Mouse (Mus musculus): ENCODE results near the gene Rnf130. TPM values are rescaled to one million over a fixed set of nuclear protein-coding genes. Genes with fewer than 3 reads are reported as not detected.

Gene Rnf130
- 45.4 and 47.7 TPM in 2 replicates for polyA plus RNA-seq (2012; rRNA removed)

DNA sequence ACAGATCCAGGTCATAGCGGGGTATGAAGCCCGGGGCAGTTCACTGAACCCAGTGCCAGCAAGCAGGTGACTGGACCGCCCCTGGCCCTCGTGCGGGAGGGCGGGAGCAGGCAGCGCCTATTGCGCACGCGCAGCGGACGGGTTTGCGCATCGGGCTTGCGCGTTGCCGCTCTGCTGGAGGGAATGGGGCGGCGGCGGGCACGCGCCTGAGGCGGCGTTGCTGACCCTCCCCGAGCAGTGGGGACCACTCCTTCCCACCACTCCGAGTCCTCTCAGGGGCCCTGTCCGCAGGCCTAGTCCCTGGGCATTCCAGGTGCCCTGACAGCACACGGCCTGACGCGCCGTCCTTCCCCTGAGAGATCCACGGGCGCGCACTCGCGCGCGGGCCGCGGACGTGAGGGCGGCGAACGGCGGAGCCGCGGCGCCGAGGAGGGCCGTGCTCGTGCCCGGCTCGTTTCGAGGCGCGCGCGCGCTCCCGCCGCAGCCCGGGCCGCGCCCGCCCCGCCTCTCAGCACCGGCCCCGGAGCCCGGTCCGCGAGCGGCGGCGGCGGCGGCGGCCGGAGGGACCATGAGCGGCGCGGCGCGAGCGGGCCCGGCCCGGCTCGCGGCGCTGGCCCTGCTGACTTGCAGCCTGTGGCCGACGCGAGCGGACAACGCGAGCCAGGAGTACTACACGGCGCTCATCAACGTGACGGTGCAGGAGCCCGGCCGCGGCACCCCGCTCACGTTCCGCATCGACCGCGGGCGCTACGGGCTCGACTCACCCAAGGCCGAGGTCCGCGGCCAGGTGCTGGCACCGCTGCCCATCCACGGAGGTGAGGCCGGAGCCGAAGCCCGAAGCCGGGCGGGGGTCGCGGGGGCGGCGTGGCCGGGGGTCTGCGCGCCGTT is at the start of gene Rnf130:
TSS of gene Rnf130 (plus strand) at position 514 of the 888 bp plus-strand sequence.
- TF ChIP-seq CTCF (IDR thresholded peaks at IDR 0.05; ENCODE audit: borderline replicate concordance, extremely low read depth, insufficient read depth, insufficient read length) (no peak), POLR2A (IDR thresholded peaks at IDR 0.05; ENCODE audit: borderline replicate concordance, extremely low read depth, insufficient read depth, insufficient read length, poor library complexity, severe bottlenecking) (peak; percentile 68; the same call in 1 of the 2 replicates)
- DNase-seq (ENCODE audit: low read depth) = peak; percentile 97

DNA sequence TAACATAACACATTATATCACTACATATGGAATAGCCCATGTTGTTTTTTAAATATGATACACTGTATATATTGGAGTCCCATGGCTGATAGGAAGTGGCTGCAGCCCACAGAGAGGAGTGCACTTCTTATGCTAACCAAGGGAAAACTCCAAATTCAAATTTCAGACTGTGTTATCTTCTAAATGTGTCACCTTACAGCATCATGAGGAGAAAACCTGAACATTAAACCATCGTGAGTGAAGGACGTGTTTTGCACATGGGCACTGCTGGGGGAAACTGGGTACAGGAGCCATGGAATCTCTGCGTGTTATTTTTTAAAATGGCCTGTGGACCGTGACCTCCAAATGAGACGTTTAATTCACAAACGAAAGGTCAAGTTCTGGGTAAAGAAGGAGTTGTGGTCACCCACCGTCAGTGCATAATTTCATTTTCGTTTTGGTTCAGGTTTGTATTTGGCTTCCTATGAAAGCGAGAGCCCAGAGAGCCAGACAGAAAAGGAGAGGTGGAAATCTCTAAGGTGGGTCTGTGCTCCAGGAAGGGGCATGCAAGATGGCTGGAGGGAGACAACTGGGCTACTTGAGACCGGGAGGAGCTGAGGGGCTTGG is 47.1 kb upstream of the Rnf130 start:
- DNase-seq (ENCODE audit: low read depth) = no peak
- TF ChIP-seq POLR2A (IDR thresholded peaks at IDR 0.05; ENCODE audit: borderline replicate concordance, extremely low read depth, insufficient read depth, insufficient read length, poor library complexity, severe bottlenecking) (no peak), CTCF (IDR thresholded peaks at IDR 0.05; ENCODE audit: borderline replicate concordance, extremely low read depth, insufficient read depth, insufficient read length) (no peak)

DNA sequence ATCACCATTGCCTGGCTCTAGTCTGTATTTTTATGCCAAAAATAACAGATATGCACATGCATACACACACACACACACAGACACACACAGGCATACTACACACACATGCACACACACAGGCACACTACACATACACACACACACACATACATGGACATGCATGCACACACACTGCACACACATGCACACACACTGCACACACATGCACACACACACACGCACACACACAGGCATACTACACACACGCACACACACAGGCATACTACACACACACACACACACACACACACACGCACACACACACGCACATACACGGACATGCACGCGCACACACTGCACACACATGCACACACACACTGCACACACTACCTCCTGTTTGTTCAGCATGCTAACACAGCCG is 46.2 kb upstream of the Rnf130 start:
- TF ChIP-seq POLR2A (IDR thresholded peaks at IDR 0.05; ENCODE audit: borderline replicate concordance, extremely low read depth, insufficient read depth, insufficient read length, poor library complexity, severe bottlenecking) (no peak), CTCF (IDR thresholded peaks at IDR 0.05; ENCODE audit: borderline replicate concordance, extremely low read depth, insufficient read depth, insufficient read length) (no peak)
- DNase-seq (ENCODE audit: low read depth) = no peak

DNA sequence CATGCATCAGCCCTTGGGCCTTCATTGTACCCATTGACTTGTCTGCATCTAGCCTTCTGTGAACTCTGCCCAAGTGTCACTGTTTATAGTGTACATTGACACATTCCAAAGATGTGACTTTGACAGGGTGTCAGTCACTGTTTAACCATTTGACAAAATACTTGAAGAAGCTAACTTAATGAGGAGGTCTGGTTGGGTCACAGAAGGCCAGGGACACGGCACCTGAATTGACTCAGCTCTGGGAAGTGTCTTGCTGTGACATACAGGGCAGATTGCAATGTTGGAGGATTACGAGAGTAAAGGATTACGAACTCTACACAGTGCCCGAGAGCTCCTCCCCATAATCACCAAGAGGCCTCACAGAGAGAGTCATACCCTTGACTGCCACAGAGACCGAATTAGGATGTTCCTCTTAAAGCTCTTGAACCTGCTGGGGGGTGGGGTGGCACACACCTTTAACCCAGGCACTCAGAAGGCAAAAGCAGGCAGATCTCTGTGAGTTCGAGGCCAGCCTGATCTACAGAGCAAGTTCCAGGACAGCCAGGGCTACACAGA is 44.4 kb upstream of the Rnf130 start:
- DNase-seq (ENCODE audit: low read depth) = no peak
- TF ChIP-seq POLR2A (IDR thresholded peaks at IDR 0.05; ENCODE audit: borderline replicate concordance, extremely low read depth, insufficient read depth, insufficient read length, poor library complexity, severe bottlenecking) = no peak
- TF ChIP-seq CTCF (IDR thresholded peaks at IDR 0.05; ENCODE audit: borderline replicate concordance, extremely low read depth, insufficient read depth, insufficient read length) = no peak

DNA sequence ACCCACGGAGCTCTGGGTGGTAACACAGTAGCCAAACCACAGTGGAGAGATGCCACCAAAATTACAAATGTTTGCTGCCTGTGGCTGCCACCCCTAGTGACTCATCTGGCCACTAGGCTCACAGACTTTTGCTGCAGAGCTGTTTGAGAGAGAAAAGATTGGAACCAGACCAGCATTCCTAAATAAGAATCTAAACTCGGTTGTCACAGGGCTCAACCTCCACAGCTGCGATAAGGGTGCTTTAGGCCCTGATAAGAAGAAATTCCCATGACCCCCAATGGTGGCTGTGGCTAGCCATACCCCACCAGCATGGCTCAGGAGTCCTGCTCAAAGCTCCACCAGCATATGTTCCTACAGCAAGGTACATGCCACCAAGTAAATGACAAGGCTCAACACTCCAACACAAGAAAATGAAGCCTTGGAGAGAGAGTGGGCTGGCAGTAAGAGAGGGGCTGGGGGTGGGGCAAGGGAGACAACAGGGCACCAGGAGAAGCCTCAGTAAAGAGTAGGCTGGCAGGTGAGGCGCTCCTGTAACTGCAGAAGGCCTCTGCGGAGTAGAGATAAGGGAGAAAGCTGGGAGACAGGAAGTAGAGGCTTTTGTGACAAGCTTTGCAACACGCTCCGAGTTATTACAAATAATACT is 43.7 kb upstream of the Rnf130 start:
- no peak for TF ChIP-seq POLR2A (IDR thresholded peaks at IDR 0.05; ENCODE audit: borderline replicate concordance, extremely low read depth, insufficient read depth, insufficient read length, poor library complexity, severe bottlenecking)
- no peak for TF ChIP-seq CTCF (IDR thresholded peaks at IDR 0.05; ENCODE audit: borderline replicate concordance, extremely low read depth, insufficient read depth, insufficient read length)
- DNase-seq (ENCODE audit: low read depth) = no peak

DNA sequence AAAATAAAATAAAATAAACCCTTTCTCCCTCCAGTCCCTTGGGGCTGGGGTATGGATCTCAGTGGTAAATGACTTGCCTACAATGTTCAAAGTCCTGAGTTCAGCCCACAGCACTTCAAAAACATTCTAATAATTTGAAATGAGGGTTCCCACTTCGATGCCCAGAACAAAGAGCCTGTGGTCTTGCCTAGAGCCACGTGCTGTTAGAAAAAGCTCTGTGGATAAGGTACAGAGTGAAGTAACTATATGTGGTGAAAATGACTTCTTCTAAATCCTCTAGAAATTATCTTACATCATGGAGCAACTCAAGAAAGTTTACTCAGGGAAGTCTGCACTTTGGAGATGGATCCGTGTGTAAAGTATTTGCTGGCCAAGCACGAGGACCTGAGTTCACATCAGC is 43.1 kb upstream of the Rnf130 start:
- no peak for TF ChIP-seq CTCF (IDR thresholded peaks at IDR 0.05; ENCODE audit: borderline replicate concordance, extremely low read depth, insufficient read depth, insufficient read length)
- no peak for TF ChIP-seq POLR2A (IDR thresholded peaks at IDR 0.05; ENCODE audit: borderline replicate concordance, extremely low read depth, insufficient read depth, insufficient read length, poor library complexity, severe bottlenecking)
- no peak for DNase-seq (ENCODE audit: low read depth)

DNA sequence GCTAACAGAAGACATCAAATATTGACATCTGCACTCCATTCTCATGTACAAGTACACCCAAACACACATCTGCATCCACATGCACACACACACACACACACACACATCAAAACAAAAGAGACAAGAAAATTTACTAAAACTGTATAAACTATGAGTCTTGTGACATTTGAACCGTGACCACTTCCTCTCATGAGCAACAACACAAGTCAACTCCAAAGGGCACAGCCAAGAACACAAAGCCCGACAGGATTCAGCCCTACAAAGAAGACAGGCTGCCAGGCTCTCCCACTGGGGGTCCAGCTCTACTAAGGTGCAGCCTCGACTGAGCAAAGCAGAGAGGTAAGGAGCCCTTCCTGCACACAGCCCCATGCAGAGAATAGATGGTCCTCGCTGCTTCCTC is 42.3 kb upstream of the Rnf130 start:
- DNase-seq (ENCODE audit: low read depth) = no peak
- TF ChIP-seq CTCF (IDR thresholded peaks at IDR 0.05; ENCODE audit: borderline replicate concordance, extremely low read depth, insufficient read depth, insufficient read length) = no peak
- no peak for TF ChIP-seq POLR2A (IDR thresholded peaks at IDR 0.05; ENCODE audit: borderline replicate concordance, extremely low read depth, insufficient read depth, insufficient read length, poor library complexity, severe bottlenecking)

DNA sequence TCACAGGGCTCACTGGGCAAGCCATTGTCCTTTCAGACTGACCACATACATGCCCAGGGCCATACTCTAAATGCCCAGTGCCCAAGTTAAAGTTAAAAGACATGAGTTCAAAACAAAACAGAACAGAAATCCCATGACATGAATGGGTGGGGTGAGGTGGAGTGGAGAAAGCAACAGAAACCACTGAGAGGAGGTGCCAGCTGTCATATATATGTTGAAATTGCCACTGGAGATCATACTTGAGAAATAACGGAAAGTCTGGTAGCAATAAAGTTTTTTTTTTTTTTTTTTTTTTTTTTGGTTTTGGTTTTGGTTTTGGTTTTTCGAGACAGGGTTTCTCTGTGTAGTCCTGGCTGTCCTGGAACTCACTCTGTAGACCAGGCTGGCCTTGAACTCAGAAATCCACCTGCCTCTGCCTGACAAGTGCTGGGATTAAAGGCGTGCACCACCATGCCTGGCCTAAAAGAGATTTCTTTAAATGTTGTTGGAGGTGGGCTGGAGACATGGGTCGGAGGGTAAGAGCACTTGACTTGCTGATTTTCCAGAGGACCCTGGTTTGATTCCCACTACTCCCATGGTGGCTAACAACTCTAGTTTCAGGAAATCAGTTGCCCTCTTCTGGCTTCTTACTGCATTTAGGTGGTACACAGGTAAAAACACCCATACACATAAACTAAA is 41.1 kb upstream of the Rnf130 start:
- no peak for DNase-seq (ENCODE audit: low read depth)
- TF ChIP-seq CTCF (IDR thresholded peaks at IDR 0.05; ENCODE audit: borderline replicate concordance, extremely low read depth, insufficient read depth, insufficient read length) (no peak), POLR2A (IDR thresholded peaks at IDR 0.05; ENCODE audit: borderline replicate concordance, extremely low read depth, insufficient read depth, insufficient read length, poor library complexity, severe bottlenecking) (no peak)

DNA sequence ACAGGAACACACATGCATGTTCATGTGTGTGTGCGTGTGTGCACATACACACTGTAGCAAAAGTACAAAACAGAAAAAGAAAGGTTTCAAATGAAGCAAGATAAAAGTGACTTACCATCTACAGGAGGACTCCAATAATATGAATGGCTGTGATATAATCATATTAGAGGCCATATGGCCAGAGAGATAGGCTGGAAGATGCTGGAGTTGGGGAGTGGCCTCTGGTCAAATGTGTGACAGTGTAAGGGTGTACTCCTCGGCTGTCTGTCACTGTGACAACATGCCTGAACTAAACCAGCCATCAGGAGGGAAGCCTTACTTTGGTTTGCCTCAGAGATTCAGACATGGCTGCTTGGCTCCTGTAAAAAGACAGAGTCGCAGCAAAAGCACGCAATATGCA is 40.1 kb upstream of the Rnf130 start:
- DNase-seq (ENCODE audit: low read depth) = no peak
- TF ChIP-seq CTCF (IDR thresholded peaks at IDR 0.05; ENCODE audit: borderline replicate concordance, extremely low read depth, insufficient read depth, insufficient read length) = no peak
- no peak for TF ChIP-seq POLR2A (IDR thresholded peaks at IDR 0.05; ENCODE audit: borderline replicate concordance, extremely low read depth, insufficient read depth, insufficient read length, poor library complexity, severe bottlenecking)

DNA sequence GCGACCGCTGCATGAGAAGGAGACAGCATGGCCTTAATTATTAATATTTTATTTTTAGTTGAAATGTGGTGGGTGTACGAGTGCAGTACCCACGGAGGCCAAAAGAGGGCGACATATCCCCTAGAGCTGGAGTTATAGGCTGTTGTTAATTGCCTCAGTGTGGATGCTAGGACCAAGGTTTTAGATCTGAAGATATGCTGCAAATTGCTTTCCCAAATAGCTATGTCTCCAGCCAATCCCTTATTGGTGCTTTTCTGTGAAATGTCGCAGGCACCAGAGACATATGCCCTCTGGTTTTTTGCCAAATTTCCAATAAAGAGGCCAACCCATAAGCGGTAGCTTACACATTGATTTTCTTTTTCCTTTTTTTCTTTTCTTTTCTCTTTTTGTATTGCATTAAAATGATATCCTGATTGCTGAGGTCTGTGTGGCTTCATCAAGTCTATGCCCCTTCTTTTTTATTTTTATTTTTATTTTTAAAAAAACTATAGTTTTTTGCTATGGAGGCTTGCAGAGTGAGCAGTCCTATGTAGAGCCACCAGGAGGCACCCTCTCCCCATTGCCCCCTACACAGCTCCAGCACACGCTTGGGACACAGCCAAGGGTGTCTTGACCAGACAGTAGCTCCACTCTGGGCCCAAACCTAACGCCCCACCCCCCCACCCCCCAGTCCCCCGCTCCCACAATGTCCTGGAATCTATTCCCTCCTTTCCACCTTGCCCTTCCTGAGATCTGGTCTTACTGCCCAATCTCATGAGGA is 38.7 kb upstream of the Rnf130 start:
- TF ChIP-seq POLR2A (IDR thresholded peaks at IDR 0.05; ENCODE audit: borderline replicate concordance, extremely low read depth, insufficient read depth, insufficient read length, poor library complexity, severe bottlenecking) (no peak), CTCF (IDR thresholded peaks at IDR 0.05; ENCODE audit: borderline replicate concordance, extremely low read depth, insufficient read depth, insufficient read length) (peak; percentile 84)
- peak; percentile 71 for DNase-seq (ENCODE audit: low read depth)
